Mouse (Mus musculus): Measurements from ENCODE around the gene Gata3.

Gata3 gene

DNA sequence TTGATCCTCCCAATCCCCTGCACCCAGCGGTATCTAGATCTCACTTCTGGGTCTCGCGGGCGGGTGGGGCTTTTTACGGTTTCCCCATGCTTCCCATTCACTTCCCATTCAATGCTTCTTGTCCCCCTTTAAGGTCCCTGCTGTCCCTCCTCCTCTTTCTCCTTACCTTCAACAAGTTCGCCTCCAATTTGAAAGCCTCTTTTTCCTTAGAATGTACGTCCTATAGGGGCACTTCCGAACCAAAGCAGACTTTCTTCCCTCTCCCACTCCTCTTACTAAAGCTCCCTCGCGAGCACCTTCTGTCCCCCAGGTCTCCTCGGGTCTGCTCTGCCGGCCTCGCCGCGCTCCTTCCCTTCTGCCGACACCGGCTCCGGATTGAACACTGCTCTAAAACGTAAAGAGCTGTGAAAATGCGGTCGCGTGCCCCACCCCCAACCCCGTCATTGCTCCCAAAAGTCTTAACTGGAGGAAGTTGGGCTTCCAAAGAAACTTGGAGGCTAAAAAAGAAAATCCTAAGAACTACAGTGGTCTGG is at the start of gene Gata3:
Gata3 (minus strand) TSS at position 384 of the 533 bp plus-strand sequence.
- ATAC-seq (ENCODE audit: insufficient number of reproducible peaks, low FRiP score, low TSS enrichment) = no peak

DNA sequence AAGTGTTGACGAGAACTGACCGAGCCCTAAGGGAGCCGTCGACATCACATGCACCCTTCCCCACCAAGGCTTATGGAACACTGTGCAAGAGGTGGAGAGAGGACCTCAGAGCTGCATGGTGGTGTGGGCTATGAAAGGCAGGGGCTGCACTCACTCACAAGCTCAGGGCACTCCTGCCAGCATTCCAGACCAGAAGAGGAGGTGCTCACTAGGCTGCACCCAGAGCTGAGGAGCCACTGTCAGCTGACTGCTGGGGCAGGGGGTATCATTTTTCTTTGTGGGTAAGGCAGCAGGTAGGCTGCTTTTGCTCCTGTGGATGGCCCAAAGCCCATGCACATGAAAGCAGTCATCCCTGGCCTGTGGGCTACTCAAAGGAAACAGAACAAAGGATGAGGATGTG is 49.4 kb upstream of the Gata3 start:
- ATAC-seq (ENCODE audit: insufficient number of reproducible peaks, low FRiP score, low TSS enrichment) = no peak

DNA sequence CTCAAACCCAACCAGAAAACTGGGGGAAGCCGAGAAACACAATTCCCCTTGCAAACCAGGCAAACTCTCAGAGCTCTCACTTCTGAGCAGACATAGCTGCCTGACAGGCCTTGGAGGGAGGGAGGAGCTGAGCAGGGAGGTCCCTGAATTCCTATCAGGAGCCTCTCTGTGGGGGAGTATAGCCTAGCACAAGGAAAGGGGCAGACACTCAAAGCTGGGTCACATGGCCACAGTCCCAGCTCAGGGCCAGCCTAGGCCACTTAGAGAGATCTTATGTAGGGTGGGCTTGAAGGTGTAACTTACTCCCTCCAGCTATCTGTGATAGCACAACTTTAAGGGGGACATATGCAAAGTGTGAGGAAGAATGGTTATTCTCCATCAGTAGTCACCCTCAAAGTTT is 46.1 kb upstream of the Gata3 start:
- ATAC-seq (ENCODE audit: insufficient number of reproducible peaks, low FRiP score, low TSS enrichment) = no peak

GRCm38 (mm10) chr2:9926905-9927283 is 37.1 kb upstream of the Gata3 start:
- no peak for ATAC-seq (ENCODE audit: insufficient number of reproducible peaks, low FRiP score, low TSS enrichment)

DNA sequence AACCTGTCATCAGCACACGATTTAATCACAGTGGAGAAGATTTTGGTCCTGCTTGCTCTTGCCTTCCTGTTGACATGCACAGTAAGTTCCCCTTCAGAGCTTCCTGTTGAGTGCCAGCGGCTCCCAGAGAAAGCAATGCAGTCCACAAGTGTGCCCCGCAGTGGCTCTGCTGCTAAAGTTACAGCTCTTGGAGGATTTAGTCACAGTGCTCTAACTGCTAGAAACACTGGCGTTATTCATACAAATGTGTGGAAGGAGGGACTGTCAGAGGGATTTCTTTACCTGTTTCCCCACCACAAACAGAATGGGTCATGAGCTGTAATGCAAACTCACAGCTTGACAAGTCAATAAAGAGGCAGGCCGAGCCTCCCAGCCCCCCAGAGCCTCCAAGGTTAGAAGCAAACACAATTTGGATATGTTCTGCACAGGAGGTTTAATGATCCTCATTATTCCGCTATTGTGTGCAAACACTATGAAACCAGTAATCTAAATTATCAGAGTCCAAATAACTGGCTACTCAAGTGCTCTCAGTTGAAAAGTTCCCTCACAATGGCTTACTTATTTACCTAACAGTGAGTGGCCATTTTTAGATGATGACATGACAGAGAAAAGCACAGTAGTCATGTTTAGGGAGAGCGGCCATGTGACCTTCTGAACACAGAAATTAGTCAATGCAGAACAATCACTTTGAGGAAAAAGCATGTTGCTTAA is 36.5 kb upstream of the Gata3 start:
- ATAC-seq (ENCODE audit: insufficient number of reproducible peaks, low FRiP score, low TSS enrichment) = no peak

GRCm38 (mm10) chr2:9918691-9919471 is 29.0 kb upstream of the Gata3 start:
- no peak for ATAC-seq (ENCODE audit: insufficient number of reproducible peaks, low FRiP score, low TSS enrichment)

- ATAC-seq (ENCODE audit: insufficient number of reproducible peaks, low FRiP score, low TSS enrichment) = no peak
Measured at GRCm38 (mm10) chr2:9917602-9918001, 27.8 kb upstream of the Gata3 start.

DNA sequence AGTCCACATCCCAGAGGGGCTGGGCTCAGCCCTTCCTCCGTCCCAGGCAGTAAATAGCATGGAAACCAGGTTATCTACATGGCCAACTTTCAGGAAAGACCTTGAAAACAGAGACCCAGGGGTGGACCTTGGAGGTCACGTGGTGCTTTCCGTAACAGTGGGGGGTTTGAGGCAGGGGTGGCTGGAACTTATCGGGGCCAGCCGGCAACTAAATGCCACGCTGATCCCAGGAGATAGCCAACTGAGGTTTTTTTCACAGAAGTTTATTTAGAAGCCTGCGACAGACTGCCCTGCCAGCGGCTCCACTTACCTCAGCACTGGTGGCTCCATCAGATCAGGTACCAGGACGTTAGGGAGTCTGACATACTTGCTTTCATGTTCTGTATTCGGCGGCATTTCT is 16.2 kb upstream of the Gata3 start:
- no peak for ATAC-seq (ENCODE audit: insufficient number of reproducible peaks, low FRiP score, low TSS enrichment)

GRCm38 (mm10) chr2:9903854-9904560 is 14.2 kb upstream of the Gata3 start:
- ATAC-seq (ENCODE audit: insufficient number of reproducible peaks, low FRiP score, low TSS enrichment) = no peak

- ATAC-seq (ENCODE audit: insufficient number of reproducible peaks, low FRiP score, low TSS enrichment) = no peak
Measured at GRCm38 (mm10) chr2:9897846-9898245, 8.0 kb upstream of the Gata3 start.

GRCm38 (mm10) chr2:9896097-9896770 is 6.4 kb upstream of the Gata3 start:
- ATAC-seq (ENCODE audit: insufficient number of reproducible peaks, low FRiP score, low TSS enrichment) = no peak

- ATAC-seq (ENCODE audit: insufficient number of reproducible peaks, low FRiP score, low TSS enrichment) = no peak
Measured at GRCm38 (mm10) chr2:9894836-9895593, 5.2 kb upstream of the Gata3 start.

- no peak for ATAC-seq (ENCODE audit: insufficient number of reproducible peaks, low FRiP score, low TSS enrichment)
Measured at GRCm38 (mm10) chr2:9893272-9893953, 3.6 kb upstream of the Gata3 start.

GRCm38 (mm10) chr2:9892541-9892940 is 2.7 kb upstream of the Gata3 start:
- no peak for ATAC-seq (ENCODE audit: insufficient number of reproducible peaks, low FRiP score, low TSS enrichment)

- no peak for ATAC-seq (ENCODE audit: insufficient number of reproducible peaks, low FRiP score, low TSS enrichment)
Measured at GRCm38 (mm10) chr2:9890906-9891305, 1.1 kb upstream of the Gata3 start.

GRCm38 (mm10) chr2:9890251-9890650 is 417 bp upstream of the Gata3 start:
- ATAC-seq (ENCODE audit: insufficient number of reproducible peaks, low FRiP score, low TSS enrichment) = no peak

DNA sequence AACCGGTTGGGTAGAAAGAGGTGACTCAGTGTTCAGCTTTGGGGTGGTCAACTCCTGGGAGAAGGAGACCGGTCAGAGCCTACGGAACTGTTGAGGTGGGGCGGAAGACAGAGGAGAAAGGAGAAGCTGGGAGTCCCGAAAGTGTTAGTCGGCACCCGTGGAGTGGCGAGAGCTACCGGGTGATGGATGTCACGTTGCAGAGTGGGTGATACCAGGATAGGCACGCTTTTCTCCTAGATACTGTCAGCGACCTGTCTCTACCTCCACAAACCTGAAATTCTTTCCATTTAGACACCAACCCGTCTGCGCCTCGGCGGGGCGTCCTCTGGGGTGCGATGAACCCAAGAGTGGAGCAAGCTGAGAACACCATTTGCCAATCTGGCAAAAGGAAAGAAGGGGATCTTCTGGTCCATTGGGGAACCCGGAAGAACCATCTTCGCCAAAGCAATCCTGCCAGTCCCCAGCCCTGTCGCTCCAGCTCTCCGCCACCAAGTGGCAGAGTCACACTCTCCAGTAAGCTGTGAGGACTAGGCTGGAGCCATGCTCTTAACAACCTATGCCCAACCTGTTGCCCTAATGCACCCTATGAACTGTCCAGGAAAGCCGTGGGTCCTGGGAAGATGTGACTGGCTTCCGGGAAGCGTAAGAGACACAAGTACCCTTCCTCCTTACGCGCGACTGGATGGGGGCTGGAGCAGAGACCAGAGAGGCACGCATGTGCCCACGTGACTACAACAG is 752 bp downstream of the Gata3 start, which contains the start of gene 9230102O04Rik:
9230102O04Rik (minus strand) TSS at position 628 of the 738 bp plus-strand sequence.
- no peak for ATAC-seq (ENCODE audit: insufficient number of reproducible peaks, low FRiP score, low TSS enrichment)

GRCm38 (mm10) chr2:9887636-9888035 is 2.2 kb downstream of the Gata3 start:
- ATAC-seq (ENCODE audit: insufficient number of reproducible peaks, low FRiP score, low TSS enrichment) = no peak

All from cerebellum, adult (tissue).